Mouse (Mus musculus): ENCODE results near the gene Pcdh10. TPM values are rescaled to one million over a fixed set of nuclear protein-coding genes. Genes with fewer than 3 reads are reported as not detected.

Gene Pcdh10
- polyA plus RNA-seq, 1 experiment from 2014 or later, result 9.7 TPM

GRCm38 (mm10) chr3:45383831-45384230, 5.6 kb downstream of the Pcdh10 start:
- Histone ChIP-seq H3K27me3 (no peaks in the 10 kb centered on the region), H3K27ac (no peak overlapping the region), H3K9me3 (replicated peaks) (no peaks in the 10 kb centered on the region), H3K4me1 (peaks cover 32% of the 10 kb centered on the region), H3K9ac (no peak overlapping the region), H3K4me2 (peak overlapping the region; percentile 43), H3K36me3 (ENCODE audit: poor library complexity, severe bottlenecking) (no peaks in the 10 kb centered on the region), H3K4me3 (peak overlapping the region; percentile 14)
- ATAC-seq, result no peak
- 35% methylated on average over 2 of the region's 2 CpGs for WGBS

- no peak overlapping the region for H3K9ac ChIP-seq
- H3K9me3 ChIP-seq (replicated peaks), result no peaks in the 10 kb centered on the region
- H3K27me3 ChIP-seq, result no peaks in the 10 kb centered on the region
- H3K4me3 ChIP-seq, result peak overlapping the region; percentile 14; the same call in 1 of the 2 replicates
- WGBS, result 0% methylated on average over 3 of the region's 3 CpGs
- no peak overlapping the region; the same call in 1 of the 2 replicates for H3K27ac ChIP-seq
- peak overlapping the region; percentile 45 for H3K4me2 ChIP-seq
- H3K36me3 ChIP-seq (ENCODE audit: poor library complexity, severe bottlenecking), result no peaks in the 10 kb centered on the region
- peaks cover 32% of the 10 kb centered on the region for H3K4me1 ChIP-seq
- peak; percentile 81 for ATAC-seq
These were observed 6.8 kb downstream of the Pcdh10 start for GRCm38 (mm10) chr3:45385028-45385427.

- H3K4me1 ChIP-seq, result peaks cover 32% of the 10 kb centered on the region
- H3K9me3 ChIP-seq (replicated peaks), result no peaks in the 10 kb centered on the region
- H3K4me3 ChIP-seq, result peak overlapping the region; percentile 14; the same call in 1 of the 2 replicates
- H3K27ac ChIP-seq, result 0 out of 2 replicates have a peak overlapping the region, but pooled peaks have one; percentile 49
- peak; percentile 9; the same call in 1 of the 2 replicates for ATAC-seq
- no peaks in the 10 kb centered on the region for H3K36me3 ChIP-seq (ENCODE audit: poor library complexity, severe bottlenecking)
- peak overlapping the region; percentile 45 for H3K4me2 ChIP-seq
- no peaks in the 10 kb centered on the region for H3K27me3 ChIP-seq
- no peak overlapping the region for H3K9ac ChIP-seq
- 15% methylated on average over 2 of the region's 2 CpGs for WGBS
These were observed 7.3 kb downstream of the Pcdh10 start for GRCm38 (mm10) chr3:45385451-45385850.

GRCm38 (mm10) chr3:45386512-45386911, 8.3 kb downstream of the Pcdh10 start:
- H3K9me3 ChIP-seq (replicated peaks), result no peaks in the 10 kb centered on the region
- H3K4me1 ChIP-seq, result peaks cover 32% of the 10 kb centered on the region
- no peak overlapping the region for H3K27ac ChIP-seq
- no peak overlapping the region for H3K4me3 ChIP-seq
- WGBS, result 24% methylated on average over 2 of the region's 2 CpGs
- no peaks in the 10 kb centered on the region for H3K27me3 ChIP-seq
- ATAC-seq, result no peak
- no peaks in the 10 kb centered on the region for H3K36me3 ChIP-seq (ENCODE audit: poor library complexity, severe bottlenecking)
- peak overlapping the region; percentile 39; the same call in 1 of the 2 replicates for H3K4me2 ChIP-seq
- H3K9ac ChIP-seq, result no peak overlapping the region

- H3K4me1 ChIP-seq, result peaks cover 3% of the 10 kb centered on the region; the same call in 1 of the 2 replicates
- no peak overlapping the region for H3K4me3 ChIP-seq
These were observed 18.9 kb downstream of the Pcdh10 start for GRCm38 (mm10) chr3:45397101-45397500.

GRCm38 (mm10) chr3:45403239-45403638, 25.0 kb downstream of the Pcdh10 start:
- H3K4me1 ChIP-seq, result no peaks in the 10 kb centered on the region
- H3K4me3 ChIP-seq, result no peak overlapping the region
- H3K9me3 ChIP-seq (replicated peaks), result no peaks in the 10 kb centered on the region
- no peaks in the 10 kb centered on the region for H3K27me3 ChIP-seq
- H3K36me3 ChIP-seq (ENCODE audit: poor library complexity, severe bottlenecking), result no peaks in the 10 kb centered on the region
- 81% methylated on average over 2 of the region's 2 CpGs for WGBS
- H3K4me2 ChIP-seq, result no peak overlapping the region
- no peak for ATAC-seq
- H3K9ac ChIP-seq, result no peak overlapping the region
- H3K27ac ChIP-seq, result no peak overlapping the region

More at GRCm38 (mm10) chr3:45397101-45397500, 18.9 kb downstream of the Pcdh10 start:
- Histone ChIP-seq H3K9me3 (replicated peaks) (no peaks in the 10 kb centered on the region), H3K27ac (no peak overlapping the region), H3K9ac (no peak overlapping the region), H3K4me2 (no peak overlapping the region), H3K27me3 (no peaks in the 10 kb centered on the region), H3K36me3 (ENCODE audit: poor library complexity, severe bottlenecking) (peaks cover 13% of the 10 kb centered on the region)
- 57% methylated on average over 4 of the region's 4 CpGs for WGBS
- no peak for ATAC-seq

GRCm38 (mm10) chr3:45431691-45432090, 53.5 kb downstream of the Pcdh10 start:
- peak; percentile 94 for ATAC-seq
- no peak overlapping the region for H3K4me2 ChIP-seq

GRCm38 (mm10) chr3:45432172-45432765, 54.1 kb downstream of the Pcdh10 start:
- Histone ChIP-seq H3K27ac (peak overlapping the region; percentile 31; the same call in 1 of the 2 replicates), H3K9me3 (replicated peaks) (no peaks in the 10 kb centered on the region), H3K4me3 (peak overlapping the region; percentile 4; the same call in 1 of the 2 replicates), H3K9ac (no peak overlapping the region), H3K27me3 (no peaks in the 10 kb centered on the region), H3K4me1 (peaks cover 10% of the 10 kb centered on the region), H3K4me2 (peak overlapping the region; percentile 41), H3K36me3 (ENCODE audit: poor library complexity, severe bottlenecking) (no peaks in the 10 kb centered on the region)
- 44% methylated on average over 11 of the region's 11 CpGs for WGBS
- ATAC-seq, result peak; percentile 73

More at GRCm38 (mm10) chr3:45431691-45432090, 53.5 kb downstream of the Pcdh10 start:
- no peaks in the 10 kb centered on the region for H3K36me3 ChIP-seq (ENCODE audit: poor library complexity, severe bottlenecking)
- no peaks in the 10 kb centered on the region for H3K27me3 ChIP-seq
- H3K4me1 ChIP-seq, result peaks cover 10% of the 10 kb centered on the region
- H3K9me3 ChIP-seq (replicated peaks), result no peaks in the 10 kb centered on the region
- H3K4me3 ChIP-seq, result no peak overlapping the region
- H3K27ac ChIP-seq, result no peak overlapping the region
- no peak overlapping the region for H3K9ac ChIP-seq
- WGBS, result 30% methylated on average over 1 of the region's 1 CpGs
